Mouse (Mus musculus) left cerebral cortex, postnatal 10 days (tissue): ENCODE measurements around the gene Nxn. TPM values are rescaled to one million over a fixed set of nuclear protein-coding genes. Genes with fewer than 3 reads are reported as not detected.

ENCODE experiments used
- DNase-seq, 2 experiments: peaks; one replicate each; pipeline ENCODE4 v3.0.0; 2021 to 2022; ENCODE audit warnings: low spot score in 2 of 2, mixed read lengths in 1 of 2; ENCODE audit errors: extremely low spot score in 1 of 2
- intact Hi-C: fragments of 180-260 bp; cut with DNase I; formaldehyde crosslinking; loops from one replicate; pipeline ENCODE4 v1.15.1; 2025
- total RNA-seq, 2 experiments: library from RNA; stranded (reverse); gene quantifications; 2 replicates each; pipeline ENCODE4 v1.2.3; 2021

The Nxn gene
- total RNA-seq, 2 experiments from 2014 or later = 8.5 to 13.2 TPM

GRCm38 (mm10) chr11:76406702-76407583, 8.0 kb upstream of the Nxn start, which contains the start of gene Timm22:
Gene Timm22, plus strand, starts transcription at chr11:76406952.
- intact Hi-C loops = no loop called here
- peak; percentile 93 to 96 for DNase-seq

GRCm38 (mm10) chr11:76405626-76406264, 6.8 kb upstream of the Nxn start:
- no peak for DNase-seq
- intact Hi-C loops = no loop called here

- no peak for DNase-seq
- intact Hi-C loops = no loop called here
These were observed 6.2 kb upstream of the Nxn start for GRCm38 (mm10) chr11:76405113-76405512.

GRCm38 (mm10) chr11:76401398-76401797, 2.5 kb upstream of the Nxn start:
- intact Hi-C loops = no loop called here

GRCm38 (mm10) chr11:76399587-76400330, 819 bp upstream of the Nxn start:
- no peak for DNase-seq
- intact Hi-C loops = loop anchor here (2.0 to 10.0 kb wide), 3 partner anchors 127 to 615 kb away; no protein-coding TSS in a partner anchor

More at GRCm38 (mm10) chr11:76401398-76401797, 2.5 kb upstream of the Nxn start:
- DNase-seq = peak in 1 of 2 experiments; percentile 52

- peak in 1 of 2 experiments; percentile 62 for DNase-seq
- intact Hi-C loops = loop anchor here (2.0 to 10.0 kb wide), 3 partner anchors 126 to 614 kb away; no protein-coding TSS in a partner anchor
These were observed 585 bp downstream of the Nxn start for GRCm38 (mm10) chr11:76398312-76398797.

- peak in 1 of 2 experiments; percentile 59 for DNase-seq
- intact Hi-C loops = loop anchor here (2.0 to 10.0 kb wide), 3 partner anchors 125 to 613 kb away; no protein-coding TSS in a partner anchor
These were observed 1.2 kb downstream of the Nxn start for GRCm38 (mm10) chr11:76397650-76398311.

GRCm38 (mm10) chr11:76392996-76393395, 5.9 kb downstream of the Nxn start:
- intact Hi-C loops = loop anchor here (10.0 kb wide), 1 partner anchor 608 kb away; no protein-coding TSS in a partner anchor
- no peak for DNase-seq

- DNase-seq = no peak
- intact Hi-C loops = loop anchor here (10.0 kb wide), 1 partner anchor 608 kb away; no protein-coding TSS in a partner anchor
These were observed 6.4 kb downstream of the Nxn start for GRCm38 (mm10) chr11:76392532-76392931.

GRCm38 (mm10) chr11:76388711-76389110, 10.2 kb downstream of the Nxn start:
- no peak for DNase-seq
- intact Hi-C loops = no loop called here

- intact Hi-C loops = no loop called here
- no peak for DNase-seq
These were observed 11.8 kb downstream of the Nxn start for GRCm38 (mm10) chr11:76387097-76387496.

- DNase-seq = no peak
- intact Hi-C loops = no loop called here
These were observed 13.2 kb downstream of the Nxn start for GRCm38 (mm10) chr11:76385746-76386145.

GRCm38 (mm10) chr11:76385017-76385416, 13.9 kb downstream of the Nxn start:
- intact Hi-C loops = no loop called here
- no peak for DNase-seq

GRCm38 (mm10) chr11:76384307-76384706, 14.6 kb downstream of the Nxn start:
- DNase-seq = no peak
- intact Hi-C loops = no loop called here

GRCm38 (mm10) chr11:76382711-76383324, 16.1 kb downstream of the Nxn start:
- no peak for DNase-seq
- intact Hi-C loops = no loop called here

- DNase-seq = no peak
- intact Hi-C loops = no loop called here
These were observed 17.6 kb downstream of the Nxn start for GRCm38 (mm10) chr11:76381201-76381885.

GRCm38 (mm10) chr11:76379921-76380544, 18.9 kb downstream of the Nxn start:
- DNase-seq = peak in 1 of 2 experiments; percentile 61
- intact Hi-C loops = no loop called here
